Mouse (Mus musculus) left cerebral cortex, adult 2 months (tissue): ENCODE measurements around the gene AI481877. TPM values are rescaled to one million over a fixed set of nuclear protein-coding genes. Genes with fewer than 3 reads are reported as not detected.

Experiments used
- DNase-seq, 2 experiments: peaks; one replicate each; pipeline ENCODE4 v3.0.0; 2021 to 2022; ENCODE audit warnings: low spot score in 2 of 2, mixed read lengths in 1 of 2; ENCODE audit errors: extremely low spot score in 1 of 2
- H3K27ac ChIP-seq: fragments of 200-600 bp; 2 replicates; pipeline ENCODE4 v1.8.1; 2022
- H3K4me3 ChIP-seq: fragments of 200-600 bp; 2 replicates; pipeline ENCODE4 v1.8.1; 2022
- CTCF ChIP-seq: fragments of 200-600 bp; IDR thresholded peaks from 2 replicates; pipeline ENCODE4 v1.8.1; 2022; ENCODE audit warnings: antibody characterized with exemption, mild to moderate bottlenecking, moderate library complexity
- intact Hi-C: fragments of 180-260 bp; cut with DNase I; formaldehyde crosslinking; loops from one replicate; pipeline ENCODE4 v1.15.1; 2025
- total RNA-seq, 2 experiments: library from RNA; stranded (reverse); gene quantifications; 2 replicates each; pipeline ENCODE4 v1.2.3; 2021

The AI481877 gene
- total RNA-seq, 2 experiments from 2014 or later = not detected

DNA sequence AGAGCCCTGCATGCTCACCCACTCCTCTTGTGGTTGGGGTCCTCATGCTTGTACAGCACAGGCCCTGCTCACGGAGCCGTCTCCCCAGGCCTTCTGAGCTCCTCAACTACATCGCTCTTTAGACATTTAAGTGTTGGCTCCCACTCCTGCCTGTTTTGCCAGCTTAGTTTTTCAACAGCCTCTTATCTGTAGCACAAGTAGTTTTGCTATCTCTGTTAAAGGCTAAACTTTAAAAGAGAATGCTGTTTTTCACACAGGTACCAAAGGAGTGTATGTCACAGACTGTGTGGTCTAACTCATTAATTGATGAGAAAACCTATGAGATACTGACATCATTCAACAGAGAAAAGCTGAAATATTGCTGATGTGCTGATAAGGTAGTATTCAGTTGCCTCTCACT lies 127.3 kb downstream of the AI481877 start:
- DNase-seq = no peak
- intact Hi-C loops = no loop called here
- TF ChIP-seq CTCF = no peak
- no peak overlapping the region for H3K27ac ChIP-seq
- H3K4me3 ChIP-seq = no peak overlapping the region

DNA sequence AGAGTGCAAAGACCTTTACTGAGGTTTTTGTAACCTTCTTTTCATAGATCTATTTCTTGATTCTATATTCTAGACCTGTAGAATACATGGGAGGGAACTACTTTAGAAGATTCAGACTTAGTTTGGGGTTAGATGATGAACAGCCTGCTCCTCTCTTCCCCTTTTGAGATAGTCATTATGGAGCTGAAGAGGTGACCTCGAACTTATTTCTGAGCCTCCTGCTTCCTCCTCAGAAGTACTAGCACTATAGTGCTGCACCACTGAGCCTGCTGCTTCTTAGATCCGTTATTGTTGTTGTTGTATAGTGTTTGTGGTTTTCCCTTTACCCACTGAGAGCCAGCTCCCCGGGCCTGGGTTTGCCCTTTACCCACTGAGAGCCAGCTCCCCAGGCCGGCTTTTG lies 129.1 kb downstream of the AI481877 start:
- intact Hi-C loops = no loop called here
- no peak overlapping the region for H3K27ac ChIP-seq
- no peak for TF ChIP-seq CTCF
- no peak for DNase-seq
- no peak overlapping the region for H3K4me3 ChIP-seq

DNA sequence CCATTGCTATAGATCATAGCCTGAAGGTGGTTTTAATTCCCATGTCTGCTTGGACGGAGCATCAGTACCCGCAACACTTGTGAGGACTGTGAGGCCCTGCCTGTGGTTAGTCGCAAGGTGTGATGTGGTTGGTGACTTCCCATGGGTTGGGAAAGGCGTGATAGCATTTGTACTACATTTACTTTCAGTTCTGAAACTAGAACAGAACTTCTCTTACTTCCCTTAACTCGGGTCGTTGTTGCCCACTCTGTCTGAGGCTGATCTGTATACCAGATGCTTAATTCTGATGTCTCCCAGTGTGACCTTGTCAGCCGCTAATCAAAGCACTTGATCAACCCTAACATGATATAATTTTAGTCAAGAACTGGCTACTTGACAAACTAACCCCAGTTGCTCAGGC lies 129.6 kb downstream of the AI481877 start:
- no peak for DNase-seq
- intact Hi-C loops = no loop called here
- Histone ChIP-seq H3K4me3 (no peak overlapping the region), H3K27ac (no peak overlapping the region)
- TF ChIP-seq CTCF = no peak

DNA sequence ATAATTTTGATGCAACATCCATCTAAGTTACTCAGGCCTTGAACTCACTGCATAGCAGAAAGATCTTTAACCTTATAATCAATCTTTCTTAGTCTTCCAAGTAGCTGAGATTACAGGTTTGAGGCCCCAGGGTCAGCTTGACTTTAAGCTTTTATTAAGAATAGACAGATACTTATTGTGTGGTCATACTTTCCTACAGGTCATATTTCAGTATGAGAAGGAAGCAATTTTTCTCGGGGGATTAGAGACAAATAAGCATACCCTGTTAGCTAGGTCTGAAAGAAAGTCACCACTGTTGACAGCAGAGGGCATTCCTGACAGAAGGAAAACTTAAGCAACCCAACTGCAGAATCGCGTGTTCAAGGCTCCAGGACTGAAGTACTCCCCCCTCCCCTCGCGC lies 130.8 kb downstream of the AI481877 start:
- DNase-seq = no peak
- Histone ChIP-seq H3K4me3 (no peak overlapping the region), H3K27ac (no peak overlapping the region)
- intact Hi-C loops = no loop called here
- no peak for TF ChIP-seq CTCF

DNA sequence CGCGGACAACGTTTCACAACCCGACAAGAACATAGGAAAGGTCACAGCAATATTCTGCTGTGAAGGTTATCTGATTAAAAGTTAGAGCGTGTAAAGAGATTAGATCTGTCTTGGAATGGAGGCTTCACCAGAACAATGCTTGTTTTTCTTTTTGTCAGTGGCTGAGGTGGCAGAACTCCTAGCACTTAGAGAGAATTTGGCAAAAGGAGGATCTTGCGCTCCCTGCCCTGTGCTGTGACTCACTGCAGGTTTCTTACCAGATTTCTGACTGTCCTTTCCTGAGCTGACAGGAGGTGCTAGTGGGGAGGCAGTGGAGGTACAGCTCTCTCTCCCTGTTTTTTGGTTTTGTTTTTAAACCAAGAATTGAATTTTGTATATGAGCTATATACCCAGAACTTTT lies 131.8 kb downstream of the AI481877 start:
- intact Hi-C loops = no loop called here
- H3K27ac ChIP-seq = no peak overlapping the region

DNA sequence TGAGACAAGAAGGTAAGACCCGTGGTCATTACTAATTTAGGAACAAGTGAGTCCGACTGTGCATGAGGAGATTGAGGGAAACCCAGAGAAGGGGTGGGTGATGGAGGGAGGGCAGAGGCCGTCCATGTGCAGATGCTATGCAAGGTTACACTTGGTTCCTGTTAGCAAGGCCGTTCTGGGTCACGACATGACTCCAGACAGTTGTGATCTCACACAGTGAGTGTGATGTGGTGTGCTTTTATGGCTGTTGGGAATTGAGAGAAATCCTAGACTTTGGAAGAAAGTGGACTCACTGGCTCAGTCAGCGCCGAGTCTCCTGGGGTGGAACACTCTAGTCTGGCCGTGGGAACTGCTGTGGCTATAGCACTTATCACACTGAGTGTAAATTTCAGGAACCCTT lies 132.6 kb downstream of the AI481877 start:
- H3K27ac ChIP-seq = no peak overlapping the region
- no peak for DNase-seq
- H3K4me3 ChIP-seq = no peak overlapping the region
- no peak for TF ChIP-seq CTCF
- intact Hi-C loops = no loop called here

More for the DNA sequence above, 131.8 kb downstream of the AI481877 start:
- H3K4me3 ChIP-seq = no peak overlapping the region
- no peak for DNase-seq
- no peak for TF ChIP-seq CTCF

DNA sequence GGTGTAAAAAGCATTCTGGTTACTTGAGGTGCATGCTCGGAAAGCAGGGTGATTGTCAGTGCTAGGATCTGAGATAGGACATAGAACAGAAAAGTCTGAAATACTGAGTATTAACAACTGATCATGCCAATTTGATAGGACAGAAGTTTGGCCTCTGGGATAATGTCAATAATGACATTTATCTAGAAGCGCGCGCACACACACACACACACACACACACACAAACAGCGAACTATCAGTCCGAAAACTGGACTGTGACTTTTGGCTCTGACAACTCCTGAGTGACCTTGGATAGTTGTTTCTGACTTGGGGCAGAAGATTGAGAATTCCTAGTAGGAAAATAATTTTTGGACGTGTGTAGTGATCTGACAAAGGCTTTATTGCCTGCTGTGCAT lies 135.0 kb downstream of the AI481877 start:
- no peak for DNase-seq
- Histone ChIP-seq H3K4me3 (peak overlapping the region; percentile 93), H3K27ac (peak overlapping the region; percentile 90; the same call in 1 of the 2 replicates)
- intact Hi-C loops = loop anchor here (2.0 to 5.0 kb wide), 2 partner anchors 33 to 91 kb away; partner anchors contain the start of genes Ecpas and Gng10
- TF ChIP-seq CTCF = no peak

DNA sequence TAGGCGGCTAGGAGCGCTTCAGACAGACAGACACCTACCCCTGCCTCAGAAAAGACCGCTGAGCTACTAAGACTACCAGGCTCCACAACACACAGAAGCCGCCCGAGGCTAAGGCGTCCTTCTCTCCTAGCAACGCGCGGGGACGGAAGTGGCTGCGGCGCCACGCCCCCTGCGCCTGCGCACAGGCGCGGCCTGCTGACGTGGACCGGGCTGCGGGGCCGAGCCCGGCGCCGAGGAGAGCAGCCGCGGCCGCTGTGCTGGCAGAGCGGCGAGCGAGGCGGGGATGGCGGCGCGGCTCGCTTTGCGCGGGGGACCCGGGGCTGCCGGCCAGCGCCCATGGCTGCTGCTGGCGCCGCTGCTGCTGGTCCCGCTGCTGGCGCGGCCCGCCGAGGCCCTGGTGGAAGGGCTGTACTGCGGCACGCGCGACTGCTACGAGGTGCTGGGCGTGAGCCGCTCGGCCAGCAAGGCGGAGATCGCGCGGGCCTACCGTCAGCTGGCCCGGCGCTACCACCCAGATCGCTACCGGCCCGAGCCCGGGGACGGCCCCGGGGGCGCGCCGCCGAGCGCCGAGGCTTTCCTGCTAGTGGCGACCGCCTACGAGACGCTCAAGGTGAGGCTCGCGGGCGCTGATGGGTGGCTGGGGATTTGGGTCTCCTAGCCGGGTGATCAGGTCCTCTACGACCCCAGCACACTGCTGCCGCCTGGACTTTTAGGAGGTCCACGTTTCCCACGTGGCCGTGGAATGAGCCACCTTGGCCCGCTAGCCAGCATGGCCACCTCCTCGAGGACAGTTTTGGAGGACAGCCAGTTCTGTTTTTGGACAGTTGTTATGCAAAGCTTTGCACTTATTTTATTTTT lies 135.6 kb downstream of the AI481877 start, which contains the start of gene Gm20503:
Gene Gm20503, plus strand, starts transcription at position 263 of the 858 bp plus-strand sequence.
- DNase-seq = peak; percentile 93 to 94
- no peak for TF ChIP-seq CTCF
- intact Hi-C loops = loop anchor here (2.0 to 5.0 kb wide), 2 partner anchors 34 to 90 kb away; partner anchors contain the start of genes Ecpas and Gng10
- Histone ChIP-seq H3K4me3 (peak within 1 kb of the TSS; percentile 93), H3K27ac (peak within 1 kb of the TSS; percentile 90)

DNA sequence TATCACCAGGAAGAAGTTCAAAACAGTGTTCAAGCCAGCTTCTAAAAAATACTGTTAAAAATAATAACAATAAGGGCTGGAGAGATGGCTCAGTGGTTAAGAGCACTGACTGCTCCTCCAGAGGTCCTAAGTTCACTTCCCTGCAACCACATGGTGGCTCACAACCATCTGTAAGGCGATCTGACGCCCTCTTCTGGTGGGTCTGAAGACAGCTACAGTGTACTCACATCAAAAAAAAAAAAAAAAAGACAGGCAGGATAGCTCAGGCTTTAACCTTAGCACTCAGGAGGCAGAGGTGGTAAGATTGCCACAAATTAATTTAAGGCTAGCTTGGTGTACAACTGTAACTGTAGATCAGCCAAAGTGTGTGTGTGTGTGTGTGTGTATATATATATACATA lies 138.2 kb downstream of the AI481877 start:
- no peak overlapping the region for H3K4me3 ChIP-seq
- TF ChIP-seq CTCF = peak; percentile 31; the same call in 1 of the 2 replicates
- intact Hi-C loops = loop anchor here (5.0 kb wide), 1 partner anchor 37 kb away; the partner anchor contains the start of gene Gng10
- H3K27ac ChIP-seq = no peak overlapping the region
- no peak for DNase-seq

DNA sequence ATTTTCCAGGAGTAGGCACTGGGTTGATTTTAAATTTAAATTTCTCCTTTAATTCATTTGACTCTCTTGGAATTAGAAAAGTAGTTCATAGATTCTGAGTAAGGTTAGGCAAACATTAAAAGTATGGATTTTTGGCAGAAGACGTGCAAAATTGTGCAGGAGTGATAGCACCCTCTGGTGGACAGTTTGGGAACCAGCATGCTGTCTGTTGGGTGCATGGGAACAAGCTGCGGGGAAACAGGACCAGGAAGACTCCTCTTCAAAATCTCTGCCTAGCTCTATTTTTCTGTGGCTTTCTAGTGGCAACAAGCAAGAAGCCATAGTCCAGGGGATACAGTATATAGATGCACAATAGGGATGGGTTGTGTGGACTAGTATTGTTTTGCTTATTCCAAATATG lies 139.1 kb downstream of the AI481877 start:
- DNase-seq = peak; percentile 70 to 77
- TF ChIP-seq CTCF = peak; percentile 97
- intact Hi-C loops = loop anchor here (1.0 to 5.0 kb wide), 3 partner anchors 14 to 732 kb away; partner anchors contain the start of gene Gng10
- H3K27ac ChIP-seq = no peak overlapping the region
- H3K4me3 ChIP-seq = no peak overlapping the region

DNA sequence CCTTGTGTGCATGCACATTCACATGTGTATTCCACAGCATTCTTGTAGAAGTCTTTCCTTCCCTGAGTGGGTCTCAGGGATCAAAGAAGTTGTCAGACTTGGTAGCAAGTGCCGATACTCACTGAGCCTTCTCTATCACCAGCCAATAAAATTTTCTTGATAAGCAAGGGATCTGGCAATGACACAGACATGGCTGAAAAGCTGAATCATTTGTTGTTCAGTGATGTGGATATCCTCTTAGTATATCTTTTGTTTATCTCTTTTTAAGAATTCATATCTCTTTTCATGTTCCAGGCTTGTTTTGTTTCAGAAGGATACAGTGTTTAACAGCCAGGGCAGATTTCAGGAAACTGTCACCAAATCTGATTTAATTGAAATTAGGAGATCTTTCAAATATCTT lies 140.1 kb downstream of the AI481877 start:
- no peak for DNase-seq
- no peak overlapping the region for H3K4me3 ChIP-seq
- H3K27ac ChIP-seq = no peak overlapping the region
- intact Hi-C loops = loop anchor here (1.0 to 5.0 kb wide), 2 partner anchors 13 to 731 kb away; no protein-coding TSS in a partner anchor
- no peak for TF ChIP-seq CTCF

DNA sequence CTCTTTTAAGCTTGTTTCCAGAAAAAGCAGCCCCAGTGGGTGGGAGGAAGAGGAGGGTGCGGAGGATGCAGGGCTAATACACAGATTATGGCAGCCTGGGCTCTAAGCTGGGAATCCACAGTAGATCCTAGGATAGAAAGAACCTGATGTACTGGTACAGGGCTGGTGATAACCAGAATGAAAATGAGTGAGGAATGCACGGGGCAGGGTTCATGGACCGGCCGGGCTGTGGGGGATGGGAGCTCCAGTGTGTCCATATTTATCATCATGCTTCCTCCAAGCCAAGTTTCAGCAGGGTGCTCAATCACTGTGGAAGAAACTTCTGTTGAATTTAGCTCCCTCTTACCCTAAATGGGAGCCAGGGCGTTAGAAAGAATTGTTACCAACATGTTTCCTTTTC lies 141.7 kb downstream of the AI481877 start:
- H3K27ac ChIP-seq = no peak overlapping the region
- no peak overlapping the region for H3K4me3 ChIP-seq
- intact Hi-C loops = loop anchor here (5.0 kb wide), 1 partner anchor 730 kb away; no protein-coding TSS in a partner anchor
- TF ChIP-seq CTCF = no peak
- DNase-seq = no peak
